ENCODE assay signal across 9 mouse cellular contexts in the genomic region with DNA sequence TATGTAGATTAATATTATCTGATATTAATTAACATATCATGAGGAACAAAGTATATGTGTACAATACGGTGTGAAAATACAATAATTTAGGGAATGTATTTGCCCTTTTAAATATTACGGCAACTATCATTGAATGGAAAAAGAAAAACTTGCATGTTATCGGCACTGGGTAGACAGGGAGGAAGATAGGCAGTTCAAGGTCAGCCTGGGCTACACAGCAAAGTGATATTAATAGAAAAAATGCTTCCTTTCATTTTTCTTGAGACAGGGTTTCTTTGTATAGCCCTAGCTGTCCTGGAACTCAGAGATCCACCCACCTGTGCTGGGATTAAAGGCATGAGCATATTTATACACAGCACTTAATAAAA. TPM values are rescaled to one million over a fixed set of nuclear protein-coding genes. Genes with fewer than 3 reads are reported as not detected.
A peak's percentile ranks its signal among the peaks of the same experiment; 100 is the strongest.
DNase-seq lines count a peak whose midpoint lies in the region; ATAC-seq and TF ChIP-seq lines count a peak whose summit lies in the region.
"Had no signal": no experiment of that assay in that cellular context is flagged by ENCODE, and none has a peak within 500 bp of the region (broad histone marks: within the 10 kb centered on the region; RNA-seq: fewer than 3 reads in every experiment).

No protein-coding gene starts in this region.

- DNase-seq in heart, adult 8-10 months (ENCODE audit: low spot score) = no peak
- DNase-seq in MEL (ENCODE audit: low read depth, low spot score) (no peak), MN1 (ENCODE audit: low spot score) (no peak)
- DNase-seq in hindbrain, embryonic 10.5 days (ENCODE audit: low spot score) = no peak
- peak; percentile 92 for DNase-seq in midbrain, embryonic 11.5 days (ENCODE audit: low spot score, missing footprints)
- no peak for DNase-seq in urinary bladder, postnatal 4 days (ENCODE audit: low spot score in 2 of 2)
- no peak for DNase-seq in adrenal gland, postnatal 25 days

- peak overlapping the region; percentile 92 for H3K9ac ChIP-seq in heart, embryonic 14.5 days (ENCODE audit: low read length)
- peak overlapping the region; percentile 73 for H3K9ac ChIP-seq in MEL (ENCODE audit: control insufficient read depth, low read depth, low read length, poor library complexity, severe bottlenecking)
- H3K9ac ChIP-seq in midbrain, embryonic 11.5 days (ENCODE audit: low read length) = peak overlapping the region; percentile 56; the same call in 1 of the 2 replicates

- H3K9me3 ChIP-seq in heart, embryonic 14.5 days (ENCODE audit: control insufficient read depth, low read length) = no peaks in the 10 kb centered on the region
- H3K9me3 ChIP-seq in MEL (replicated peaks; ENCODE audit: insufficient read depth, low read length) = no peaks in the 10 kb centered on the region
- no peaks in the 10 kb centered on the region for H3K9me3 ChIP-seq in hindbrain, embryonic 10.5 days
- H3K9me3 ChIP-seq in midbrain, embryonic 11.5 days (ENCODE audit: control insufficient read depth, low read length) = no peaks in the 10 kb centered on the region

- peak overlapping the region; percentile 97 to 100 for H3K27ac ChIP-seq in heart, embryonic 14.5 days (replicated peaks in 1 of 2; ENCODE audit: control insufficient read depth in 1 of 2, insufficient read depth in 1 of 2, low read depth in 2 of 2, low read length in 2 of 2)
- peak overlapping the region; percentile 91 for H3K27ac ChIP-seq in MEL (ENCODE audit: control insufficient read depth, low read depth, low read length)
- peak overlapping the region; percentile 97 for H3K27ac ChIP-seq in hindbrain, embryonic 10.5 days
- H3K27ac ChIP-seq in midbrain, embryonic 11.5 days (ENCODE audit: low read depth, low read length) = peak overlapping the region; percentile 91

- H3K4me1 ChIP-seq in heart, embryonic 14.5 days (ENCODE audit: control insufficient read depth in 2 of 2, insufficient read depth in 2 of 2, low read length in 2 of 2) = peaks cover 2 to 21% of the 10 kb centered on the region in 2 experiments; a peak in 3 of 4 replicates
- H3K4me1 ChIP-seq in MEL (ENCODE audit: control insufficient read depth in 1 of 2, insufficient read depth in 2 of 2, low read length in 2 of 2) = peaks cover 7 to 13% of the 10 kb centered on the region in 2 experiments
- H3K4me1 ChIP-seq in hindbrain, embryonic 10.5 days (replicated peaks) = peaks cover 20% of the 10 kb centered on the region
- H3K4me1 ChIP-seq in midbrain, embryonic 11.5 days (ENCODE audit: control insufficient read depth, insufficient read depth, low read length) = peaks cover 11% of the 10 kb centered on the region; the same call in 1 of the 2 replicates

- WGBS in heart, embryonic 14.5 days = 37% methylated on average over 3 of the region's 3 CpGs
- WGBS in hindbrain, embryonic 10.5 days = 54% methylated on average over 3 of the region's 3 CpGs
- WGBS in midbrain, embryonic 11.5 days = 55% methylated on average over 3 of the region's 3 CpGs

- peak overlapping the region; percentile 97 to 99 for H3K4me3 ChIP-seq in heart, embryonic 14.5 days (ENCODE audit: control insufficient read depth in 1 of 2, insufficient read depth in 1 of 2, low read depth in 1 of 2, low read length in 2 of 2)
- peak overlapping the region; percentile 74 to 97 for H3K4me3 ChIP-seq in MEL (ENCODE audit: control insufficient read depth in 1 of 2, insufficient read depth in 1 of 2, low read depth in 2 of 2, low read length in 2 of 2)
- peak overlapping the region; percentile 97 for H3K4me3 ChIP-seq in hindbrain, embryonic 10.5 days
- H3K4me3 ChIP-seq in midbrain, embryonic 11.5 days (ENCODE audit: low read depth, low read length) = peak overlapping the region; percentile 96

- TF ChIP-seq EP300 in MEL (IDR thresholded peaks at IDR 0.05; ENCODE audit: low read depth in 1 of 2, low read length in 2 of 2) = peak in 1 of 2 experiments; percentile 38; a peak in 1 of 4 replicates

- no peaks in the 10 kb centered on the region for H3K27me3 ChIP-seq in heart, embryonic 14.5 days (ENCODE audit: control insufficient read depth, insufficient read depth, low read length)
- no peaks in the 10 kb centered on the region for H3K27me3 ChIP-seq in MEL (ENCODE audit: control insufficient read depth in 1 of 2, insufficient read depth in 2 of 2, low read length in 2 of 2)
- H3K27me3 ChIP-seq in hindbrain, embryonic 10.5 days (ENCODE audit: insufficient read depth, poor library complexity, severe bottlenecking) = no peaks in the 10 kb centered on the region
- H3K27me3 ChIP-seq in midbrain, embryonic 11.5 days (ENCODE audit: control insufficient read depth, insufficient read depth, low read length) = no peaks in the 10 kb centered on the region
- H3K27me3 ChIP-seq: Patski had no signal

- peaks cover 39% of the 10 kb centered on the region for H3K79me2 ChIP-seq in MEL (ENCODE audit: control insufficient read depth, insufficient read depth, low read length, poor library complexity)

- no peak for TF ChIP-seq RAD21 in MEL (IDR thresholded peaks at IDR 0.05; ENCODE audit: low read depth, low read length)

- H3K4me2 ChIP-seq in heart, embryonic 14.5 days (ENCODE audit: low read length) = peak overlapping the region; percentile 69
- H3K4me2 ChIP-seq in midbrain, embryonic 11.5 days = peak overlapping the region; percentile 48

- TF ChIP-seq CTCF in MEL (IDR thresholded peaks at IDR 0.05 in 2 of 3, conservative IDR thresholded peaks at IDR 0.05 in 1 of 3; ENCODE audit: control insufficient read depth in 1 of 3, insufficient read depth in 1 of 3, low read depth in 2 of 3, low read length in 3 of 3, poor library complexity in 1 of 3, severe bottlenecking in 1 of 3) = no peak

- TF ChIP-seq POLR2A in MEL (IDR thresholded peaks at IDR 0.05; ENCODE audit: control insufficient read depth in 1 of 2, insufficient read depth in 1 of 2, low read depth in 1 of 2, low read length in 2 of 2, poor library complexity in 1 of 2) = no peak

- ATAC-seq in heart, embryonic 14.5 days (ENCODE audit: insufficient number of reproducible peaks, insufficient read depth, low FRiP score, low read depth) = no peak
- peak; percentile 3 for ATAC-seq in midbrain, embryonic 11.5 days (ENCODE audit: low FRiP score)

- H3K36me3 ChIP-seq in heart, embryonic 14.5 days (ENCODE audit: control insufficient read depth, insufficient read depth, low read length) = no peaks in the 10 kb centered on the region
- H3K36me3 ChIP-seq in MEL (ENCODE audit: control insufficient read depth in 1 of 2, insufficient read depth in 2 of 2, low read length in 2 of 2) = peaks cover 0 to 29% of the 10 kb centered on the region in 2 experiments; a peak in 2 of 4 replicates
- H3K36me3 ChIP-seq in hindbrain, embryonic 10.5 days = peaks cover 13% of the 10 kb centered on the region; the same call in 1 of the 2 replicates
- H3K36me3 ChIP-seq in midbrain, embryonic 11.5 days (ENCODE audit: control insufficient read depth, insufficient read depth, low read length) = no peaks in the 10 kb centered on the region

TF ChIP-seq in MEL, 35 proteins besides CTCF, POLR2A, EP300 and RAD21:
- TF ChIP-seq RCOR1 (IDR thresholded peaks at IDR 0.05; ENCODE audit: low read depth, low read length) (no peak), SIN3A (IDR thresholded peaks at IDR 0.05; ENCODE audit: low read length) (0 out of 2 replicates have a peak, but pooled peaks have one; percentile 2), MAZ (IDR thresholded peaks at IDR 0.05; ENCODE audit: low read depth, low read length) (no peak), CHD2 (IDR thresholded peaks at IDR 0.05; ENCODE audit: low read length) (no peak), SMC3 (IDR thresholded peaks at IDR 0.05; ENCODE audit: low read depth, low read length) (no peak), ZC3H11A (IDR thresholded peaks at IDR 0.05; ENCODE audit: low read depth, low read length) (no peak), KAT2A (conservative IDR thresholded peaks at IDR 0.05; ENCODE audit: low read depth, low read length) (no peak), ELF1 (IDR thresholded peaks at IDR 0.05; ENCODE audit: low read depth, low read length) (no peak), JUND (IDR thresholded peaks at IDR 0.05; ENCODE audit: low read depth, low read length) (no peak), MXI1 (IDR thresholded peaks at IDR 0.05; ENCODE audit: low read depth, low read length) (no peak), MAX (IDR thresholded peaks at IDR 0.05; ENCODE audit: low read length) (no peak), CHD1 (IDR thresholded peaks at IDR 0.05; ENCODE audit: low read depth, low read length) (0 out of 2 replicates have a peak, but pooled peaks have one; percentile 34), USF2 (IDR thresholded peaks at IDR 0.05; ENCODE audit: borderline replicate concordance in 1 of 2, insufficient read depth in 1 of 2, low read depth in 1 of 2, low read length in 2 of 2) (no peak), HCFC1 (IDR thresholded peaks at IDR 0.05; ENCODE audit: low read depth, low read length) (no peak), MYC (IDR thresholded peaks at IDR 0.05; ENCODE audit: low read depth, low read length) (0 out of 2 replicates have a peak, but pooled peaks have one; percentile 49), GATA1 (IDR thresholded peaks at IDR 0.05; ENCODE audit: low read depth, low read length) (peak; percentile 47; the same call in 1 of the 2 replicates)

RNA-seq across cellular contexts. Expression of a gene that starts 0.8 kb away (rescaled TPM):
- polyA plus RNA-seq in heart, embryonic 14.5 days (2014; fragmentation: Nextera tagmentation; extraction: Ambion mirVana) = 27.7 and 30.0 TPM in 2 replicates
- 10 to 100 TPM; 12.1 to 22.6 (median 17.0) TPM for total RNA-seq in heart, adult 8-10 months (2022)
- total RNA-seq in MEL (2012; rRNA removed) = 48.7 and 48.8 TPM in 2 replicates
- polyA plus RNA-seq in MEL (2012; ENCODE audit: insufficient read depth in 1 of 2, insufficient read length in 2 of 2, low read depth in 1 of 2, low replicate concordance in 2 of 2, missing spikeins in 1 of 2) = 10 to 100 TPM; 36.1 to 68.2 TPM
- 36.2 and 43.9 TPM in 2 replicates for polyA plus RNA-seq in hindbrain, embryonic 10.5 days (2016; fragmentation: Nextera tagmentation; extraction: Ambion mirVana)
- 67.3 and 68.2 TPM in 2 replicates for polyA plus RNA-seq in midbrain, embryonic 11.5 days (2014; fragmentation: Nextera tagmentation; extraction: Ambion mirVana)
- 27.5 TPM in 2 replicates for total RNA-seq in adrenal gland, postnatal 25 days (2021)

RNA-seq across cellular contexts. Expression of a gene that starts 32.6 kb away (rescaled TPM):
- 14.3 and 16.4 TPM in 2 replicates for polyA plus RNA-seq in heart, embryonic 14.5 days (2014; fragmentation: Nextera tagmentation; extraction: Ambion mirVana)
- 10 to 100 TPM; 17.9 to 21.2 (median 20.6) TPM for total RNA-seq in heart, adult 8-10 months (2022)
- 6.7 and 7.5 TPM in 2 replicates for total RNA-seq in MEL (2012; rRNA removed)
- 10 to 100 TPM; 13.2 to 36.5 TPM for polyA plus RNA-seq in MEL (2012; ENCODE audit: insufficient read depth in 1 of 2, insufficient read length in 2 of 2, low read depth in 1 of 2, low replicate concordance in 2 of 2, missing spikeins in 1 of 2)
- 17.8 and 23.3 TPM in 2 replicates for polyA plus RNA-seq in hindbrain, embryonic 10.5 days (2016; fragmentation: Nextera tagmentation; extraction: Ambion mirVana)
- 23.5 and 27.7 TPM in 2 replicates for polyA plus RNA-seq in midbrain, embryonic 11.5 days (2014; fragmentation: Nextera tagmentation; extraction: Ambion mirVana)
- total RNA-seq in adrenal gland, postnatal 25 days (2021) = 33.7 and 39.0 TPM in 2 replicates
